20 mouse cellular contexts compared by ENCODE assay signal in genomic region chr6:99073303-99074271, GRCm38 (mm10).
DNase-seq lines count a peak whose midpoint lies in the region; ATAC-seq lines count a peak whose summit lies in the region.
"Had no signal": no experiment of that assay in that cellular context is flagged by ENCODE, and none has a peak within 500 bp of the region (broad histone marks: within the 10 kb centered on the region; RNA-seq: fewer than 3 reads in every experiment).

No protein-coding gene starts in this region.

- peak; percentile 28 for DNase-seq in embryo, embryonic 10 days (ENCODE audit: low spot score)
- DNase-seq in embryo, embryonic 10.5 days (ENCODE audit: low spot score) = no peak
- no peak for DNase-seq in hindbrain, embryonic 14.5 days (ENCODE audit: low spot score)
- DNase-seq in adrenal gland, adult 2 months = no peak
- DNase-seq: adrenal gland, postnatal 10 days; B cell, adult 2 months; cerebellum, adult 11-12 months; cerebellum, adult 9-10 months; cerebellum, postnatal 25 days; gastrocnemius, postnatal 14 days; kidney, adult 11 months had no signal

- WGBS in hindbrain, embryonic 12.5 days = 59% methylated on average over 9 of the region's 9 CpGs
- WGBS in hindbrain, embryonic 14.5 days = 57% methylated on average over 9 of the region's 9 CpGs
- 60% methylated on average over 9 of the region's 9 CpGs for WGBS in midbrain, embryonic 13.5 days
- WGBS in midbrain, embryonic 16.5 days = 58% methylated on average over 9 of the region's 9 CpGs

- H3K4me3 ChIP-seq in hindbrain, embryonic 12.5 days = no peak overlapping the region
- no peak overlapping the region for H3K4me3 ChIP-seq in hindbrain, embryonic 14.5 days (replicated peaks; ENCODE audit: low read length)
- H3K4me3 ChIP-seq in midbrain, embryonic 13.5 days (replicated peaks) = no peak overlapping the region
- no peak overlapping the region for H3K4me3 ChIP-seq in midbrain, embryonic 16.5 days (ENCODE audit: low read depth, low read length)
- H3K4me3 ChIP-seq: embryonic facial prominence, embryonic 10.5 days; forebrain, embryonic 10.5 days; heart, embryonic 12.5 days; hindbrain, embryonic 15.5 days had no signal

- peaks cover 15% of the 10 kb centered on the region; the same call in 1 of the 2 replicates for H3K4me1 ChIP-seq in hindbrain, embryonic 12.5 days
- H3K4me1 ChIP-seq in hindbrain, embryonic 14.5 days (replicated peaks; ENCODE audit: control insufficient read depth, insufficient read depth, low read length) = no peaks in the 10 kb centered on the region
- H3K4me1 ChIP-seq in midbrain, embryonic 13.5 days (replicated peaks) = peaks cover 19% of the 10 kb centered on the region
- H3K4me1 ChIP-seq in midbrain, embryonic 16.5 days (ENCODE audit: control insufficient read depth, insufficient read depth, low read length) = peaks cover 3% of the 10 kb centered on the region; the same call in 1 of the 2 replicates
- H3K4me1 ChIP-seq: forebrain, embryonic 10.5 days; hindbrain, embryonic 15.5 days had no signal

- no peaks in the 10 kb centered on the region for H3K9me3 ChIP-seq in hindbrain, embryonic 12.5 days (replicated peaks)
- H3K9me3 ChIP-seq in hindbrain, embryonic 14.5 days (ENCODE audit: control insufficient read depth, low read length) = 0 out of 2 replicates have a peak, but pooled peaks cover 6% of the 10 kb centered on the region
- H3K9me3 ChIP-seq in midbrain, embryonic 13.5 days = peaks cover 3% of the 10 kb centered on the region; the same call in 1 of the 2 replicates
- H3K9me3 ChIP-seq in midbrain, embryonic 16.5 days (replicated peaks; ENCODE audit: control insufficient read depth, low read length, poor library complexity, severe bottlenecking) = no peaks in the 10 kb centered on the region
- H3K9me3 ChIP-seq: hindbrain, embryonic 15.5 days had no signal

- no peak overlapping the region for H3K9ac ChIP-seq in hindbrain, embryonic 12.5 days
- no peak overlapping the region for H3K9ac ChIP-seq in hindbrain, embryonic 14.5 days
- H3K9ac ChIP-seq in midbrain, embryonic 13.5 days (replicated peaks) = no peak overlapping the region
- no peak overlapping the region for H3K9ac ChIP-seq in midbrain, embryonic 16.5 days (ENCODE audit: low read depth, low read length)
- H3K9ac ChIP-seq: heart, embryonic 12.5 days; hindbrain, embryonic 15.5 days had no signal

- H3K27me3 ChIP-seq in hindbrain, embryonic 12.5 days = no peaks in the 10 kb centered on the region
- H3K27me3 ChIP-seq in hindbrain, embryonic 14.5 days (ENCODE audit: control insufficient read depth, insufficient read depth, low read length) = no peaks in the 10 kb centered on the region
- H3K27me3 ChIP-seq in midbrain, embryonic 13.5 days = no peaks in the 10 kb centered on the region
- no peaks in the 10 kb centered on the region for H3K27me3 ChIP-seq in midbrain, embryonic 16.5 days (ENCODE audit: control insufficient read depth, insufficient read depth, low read depth, low read length)
- H3K27me3 ChIP-seq: heart, embryonic 12.5 days; hindbrain, embryonic 15.5 days had no signal

- no peak overlapping the region for H3K27ac ChIP-seq in hindbrain, embryonic 12.5 days
- no peak overlapping the region for H3K27ac ChIP-seq in hindbrain, embryonic 14.5 days
- peak overlapping the region; percentile 27; the same call in 1 of the 2 replicates for H3K27ac ChIP-seq in midbrain, embryonic 13.5 days
- H3K27ac ChIP-seq in midbrain, embryonic 16.5 days (ENCODE audit: low read length) = no peak overlapping the region
- H3K27ac ChIP-seq: embryonic facial prominence, embryonic 10.5 days; forebrain, embryonic 10.5 days; hindbrain, embryonic 15.5 days had no signal

- H3K36me3 ChIP-seq in hindbrain, embryonic 12.5 days = peaks cover 8% of the 10 kb centered on the region
- peaks cover 4% of the 10 kb centered on the region; the same call in 1 of the 2 replicates for H3K36me3 ChIP-seq in hindbrain, embryonic 14.5 days (replicated peaks; ENCODE audit: control insufficient read depth, insufficient read depth)
- peaks cover 9% of the 10 kb centered on the region for H3K36me3 ChIP-seq in midbrain, embryonic 13.5 days
- H3K36me3 ChIP-seq in midbrain, embryonic 16.5 days (ENCODE audit: control insufficient read depth, insufficient read depth, low read length) = no peaks in the 10 kb centered on the region

- H3K4me2 ChIP-seq in hindbrain, embryonic 12.5 days (replicated peaks) = no peak overlapping the region
- no peak overlapping the region for H3K4me2 ChIP-seq in hindbrain, embryonic 14.5 days (replicated peaks)
- H3K4me2 ChIP-seq in midbrain, embryonic 13.5 days (replicated peaks) = no peak overlapping the region
- no peak overlapping the region for H3K4me2 ChIP-seq in midbrain, embryonic 16.5 days (ENCODE audit: low read length)
- H3K4me2 ChIP-seq: heart, embryonic 12.5 days; hindbrain, embryonic 15.5 days had no signal

- ATAC-seq in hindbrain, embryonic 12.5 days (ENCODE audit: low FRiP score) = peak; percentile 54; the same call in 1 of the 2 replicates
- ATAC-seq in hindbrain, embryonic 14.5 days (ENCODE audit: low FRiP score) = no peak
- peak; percentile 71 for ATAC-seq in midbrain, embryonic 13.5 days
- ATAC-seq in midbrain, embryonic 16.5 days = no peak
- ATAC-seq: CD4-positive, CD25-positive, alpha-beta regulatory T cell, adult 4 months; forebrain, embryonic 16.5 days had no signal

Comparison
In these comparisons a context has a peak if more than half of its experiments do, and no peak if none do; other contexts are left out.
1. ATAC-seq: peak in hindbrain, embryonic 12.5 days (single experiment) and midbrain, embryonic 13.5 days (single experiment); none in hindbrain, embryonic 14.5 days (single experiment) and midbrain, embryonic 16.5 days (single experiment).